13 mouse cellular contexts compared by ENCODE assay signal in the genomic region with DNA sequence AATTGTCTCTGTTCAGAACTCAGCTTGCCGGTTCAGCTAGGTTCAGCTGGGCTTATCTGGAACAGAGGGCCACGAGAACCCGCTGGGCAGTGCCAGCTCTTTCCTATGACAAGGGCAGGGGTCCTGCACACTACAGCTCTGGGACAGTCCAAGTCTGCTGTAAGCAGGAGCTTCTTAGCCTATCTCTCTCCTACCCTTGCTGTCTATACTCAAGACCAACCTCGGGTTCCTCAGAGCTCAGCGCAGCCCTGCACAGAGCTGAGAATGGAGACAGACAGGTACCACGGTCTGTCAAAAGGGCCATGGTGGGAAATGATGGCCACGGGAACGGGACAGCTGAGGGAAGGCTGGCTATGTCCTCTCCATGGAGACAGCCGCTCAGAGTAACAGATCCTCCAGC. TPM values are rescaled to one million over a fixed set of nuclear protein-coding genes. Genes with fewer than 3 reads are reported as not detected.
DNase-seq lines count a peak whose midpoint lies in the region; ATAC-seq and TF ChIP-seq lines count a peak whose summit lies in the region.
"Had no signal": no experiment of that assay in that cellular context is flagged by ENCODE, and none has a peak within 500 bp of the region (broad histone marks: within the 10 kb centered on the region; RNA-seq: fewer than 3 reads in every experiment).

No protein-coding gene starts in this region.

- H3K9me3 ChIP-seq in heart, embryonic 10.5 days, result no peaks in the 10 kb centered on the region
- no peaks in the 10 kb centered on the region for H3K9me3 ChIP-seq in stomach, embryonic 14.5 days (ENCODE audit: control insufficient read depth, low read depth, low read length)
- no peaks in the 10 kb centered on the region for H3K9me3 ChIP-seq in stomach, postnatal 0 days (ENCODE audit: control insufficient read depth, low read length)
- H3K9me3 ChIP-seq in midbrain, embryonic 13.5 days, result no peaks in the 10 kb centered on the region

- TF ChIP-seq CTCF in heart, adult 2 months (IDR thresholded peaks at IDR 0.05), result no peak
- TF ChIP-seq CTCF in stomach, postnatal 0 days (IDR thresholded peaks at IDR 0.05; ENCODE audit: low read depth), result no peak

- WGBS in heart, embryonic 10.5 days, result 79% methylated on average over 9 of the region's 9 CpGs
- WGBS in heart, adult 2 months, result 64% methylated on average over 9 of the region's 9 CpGs
- 78% methylated on average over 9 of the region's 9 CpGs for WGBS in stomach, embryonic 14.5 days
- WGBS in stomach, postnatal 0 days, result 78% methylated on average over 9 of the region's 9 CpGs
- WGBS in midbrain, embryonic 13.5 days, result 84% methylated on average over 9 of the region's 9 CpGs

- H3K27me3 ChIP-seq in heart, embryonic 10.5 days (ENCODE audit: insufficient read depth, poor library complexity, severe bottlenecking), result peaks cover 76% of the 10 kb centered on the region
- no peaks in the 10 kb centered on the region for H3K27me3 ChIP-seq in heart, adult 2 months (ENCODE audit: control insufficient read depth, insufficient read depth, low read length)
- H3K27me3 ChIP-seq in stomach, embryonic 14.5 days (ENCODE audit: control insufficient read depth, insufficient read depth, low read length), result 0 out of 2 replicates have a peak, but pooled peaks cover 13% of the 10 kb centered on the region
- H3K27me3 ChIP-seq in stomach, postnatal 0 days (ENCODE audit: control insufficient read depth, insufficient read depth, low read length), result no peaks in the 10 kb centered on the region
- H3K27me3 ChIP-seq in midbrain, embryonic 13.5 days, result no peaks in the 10 kb centered on the region

- no peak for ATAC-seq in stomach, embryonic 14.5 days (ENCODE audit: insufficient number of reproducible peaks, insufficient read depth, low FRiP score, low read depth)
- no peak for ATAC-seq in stomach, postnatal 0 days (ENCODE audit: low FRiP score, low TSS enrichment)
- ATAC-seq in midbrain, embryonic 13.5 days, result no peak

- DNase-seq in heart, embryonic 10.5 days (ENCODE audit: low spot score), result no peak
- no peak for DNase-seq in heart, adult 2 months
- DNase-seq in stomach, postnatal 0 days (ENCODE audit: low spot score), result no peak
- DNase-seq in ovary, postnatal 10 days (ENCODE audit: low spot score), result no peak
- DNase-seq in testis, postnatal 14 days (ENCODE audit: low spot score), result no peak
- no peak for DNase-seq in cerebellum, adult 9-11 months
- DNase-seq: kidney, adult 18-20 months had no signal

- no peaks in the 10 kb centered on the region for H3K79me2 ChIP-seq in heart, adult 2 months (replicated peaks; ENCODE audit: control insufficient read depth, insufficient read depth, low read length)

- no peak for TF ChIP-seq POLR2A in heart, adult 2 months (IDR thresholded peaks at IDR 0.05; ENCODE audit: insufficient read depth, low read depth, low read length)

- H3K36me3 ChIP-seq in heart, embryonic 10.5 days, result peaks cover 7% of the 10 kb centered on the region; the same call in 1 of the 2 replicates
- H3K36me3 ChIP-seq in heart, adult 2 months (ENCODE audit: control insufficient read depth, insufficient read depth, low read length), result no peaks in the 10 kb centered on the region
- peaks cover 5% of the 10 kb centered on the region; the same call in 1 of the 2 replicates for H3K36me3 ChIP-seq in stomach, embryonic 14.5 days (ENCODE audit: control insufficient read depth, insufficient read depth, low read length)
- H3K36me3 ChIP-seq in stomach, postnatal 0 days (ENCODE audit: control insufficient read depth, insufficient read depth, low read length), result no peaks in the 10 kb centered on the region
- peaks cover 33% of the 10 kb centered on the region for H3K36me3 ChIP-seq in midbrain, embryonic 13.5 days

- TF ChIP-seq EP300 in heart, adult 2 months (IDR thresholded peaks at IDR 0.05; ENCODE audit: insufficient read depth, low read depth, low read length), result no peak
- no peak for TF ChIP-seq EP300 in stomach, postnatal 0 days (optimal IDR thresholded peaks at IDR 0.05)

- peaks cover 56% of the 10 kb centered on the region for H3K4me1 ChIP-seq in heart, embryonic 10.5 days
- H3K4me1 ChIP-seq in heart, adult 2 months (ENCODE audit: control insufficient read depth, insufficient read depth, low read length), result peaks cover 2% of the 10 kb centered on the region; the same call in 1 of the 2 replicates
- H3K4me1 ChIP-seq in stomach, embryonic 14.5 days (ENCODE audit: control insufficient read depth, insufficient read depth, low read length), result peaks cover 23% of the 10 kb centered on the region
- H3K4me1 ChIP-seq in stomach, postnatal 0 days (replicated peaks; ENCODE audit: control insufficient read depth, insufficient read depth), result 0 out of 2 replicates have a peak, but pooled peaks cover 3% of the 10 kb centered on the region
- H3K4me1 ChIP-seq in midbrain, embryonic 13.5 days (replicated peaks), result peaks cover 84% of the 10 kb centered on the region

- intact Hi-C loops in heart, adult 2 months (cut with DNase I), result no loop called here

- H3K27ac ChIP-seq in heart, embryonic 10.5 days, result peak overlapping the region; percentile 18
- no peak overlapping the region for H3K27ac ChIP-seq in heart, adult 2 months
- no peak overlapping the region for H3K27ac ChIP-seq in stomach, embryonic 14.5 days (ENCODE audit: low read length)
- H3K27ac ChIP-seq in stomach, postnatal 0 days (replicated peaks), result no peak overlapping the region
- peak overlapping the region; percentile 100 for H3K27ac ChIP-seq in midbrain, embryonic 13.5 days

- H3K9ac ChIP-seq in heart, adult 2 months (ENCODE audit: low read depth, low read length), result no peak overlapping the region
- H3K9ac ChIP-seq in stomach, embryonic 14.5 days (replicated peaks; ENCODE audit: low read depth, low read length), result 0 out of 2 replicates have a peak overlapping the region, but pooled peaks have one; percentile 0
- no peak overlapping the region for H3K9ac ChIP-seq in stomach, postnatal 0 days (ENCODE audit: low read length)
- H3K9ac ChIP-seq in midbrain, embryonic 13.5 days (replicated peaks), result peak overlapping the region; percentile 89

- no peak overlapping the region for H3K4me2 ChIP-seq in stomach, embryonic 14.5 days (replicated peaks; ENCODE audit: low read depth, low read length)
- no peak overlapping the region for H3K4me2 ChIP-seq in stomach, postnatal 0 days (replicated peaks; ENCODE audit: low read depth)
- peak overlapping the region; percentile 92 for H3K4me2 ChIP-seq in midbrain, embryonic 13.5 days (replicated peaks)

- peak overlapping the region; percentile 20; the same call in 1 of the 2 replicates for H3K4me3 ChIP-seq in heart, embryonic 10.5 days
- H3K4me3 ChIP-seq in heart, adult 2 months, result no peak overlapping the region
- H3K4me3 ChIP-seq in stomach, embryonic 14.5 days (ENCODE audit: low read depth, low read length), result no peak overlapping the region
- no peak overlapping the region for H3K4me3 ChIP-seq in stomach, postnatal 0 days (ENCODE audit: low read depth, low read length)
- H3K4me3 ChIP-seq in midbrain, embryonic 13.5 days (replicated peaks), result peak overlapping the region; percentile 69
- H3K4me3 ChIP-seq: erythroblast, embryonic 14.5 days had no signal

RNA-seq across cellular contexts. Expression of gene Nacad, which starts 2.6 kb away (rescaled TPM):
- 2.4 and 2.9 TPM in 2 replicates for polyA plus RNA-seq in heart, embryonic 10.5 days (2016; fragmentation: Nextera tagmentation; extraction: Ambion mirVana)
- total RNA-seq in heart, adult 2 months (2021), result under 1 TPM; 0.23 to 0.52 TPM
- polyA plus RNA-seq in heart, adult 2 months (2012; rRNA removed), result 0.67 and 1.4 TPM in 2 replicates
- 6.1 and 9.2 TPM in 2 replicates for polyA plus RNA-seq in stomach, embryonic 14.5 days (2014; fragmentation: Nextera tagmentation; extraction: Ambion mirVana)
- polyA plus RNA-seq in stomach, postnatal 0 days (2015; fragmentation: Nextera tagmentation; extraction: Ambion mirVana), result 7.3 and 7.4 TPM in 2 replicates
- polyA plus RNA-seq in midbrain, embryonic 13.5 days (2015; fragmentation: Nextera tagmentation; extraction: Ambion mirVana), result 96.9 and 101 TPM in 2 replicates

RNA-seq across cellular contexts. Expression of gene Tbrg4, which starts 22.6 kb away (rescaled TPM):
- polyA plus RNA-seq in heart, embryonic 10.5 days (2016; fragmentation: Nextera tagmentation; extraction: Ambion mirVana), result 72.1 and 73.8 TPM in 2 replicates
- total RNA-seq in heart, adult 2 months (2021), result 10 to 100 TPM; 85.1 to 95.8 TPM
- polyA plus RNA-seq in heart, adult 2 months (2012; rRNA removed), result 110 and 131 TPM in 2 replicates
- polyA plus RNA-seq in stomach, embryonic 14.5 days (2014; fragmentation: Nextera tagmentation; extraction: Ambion mirVana), result 37.1 TPM in 2 replicates
- polyA plus RNA-seq in stomach, postnatal 0 days (2015; fragmentation: Nextera tagmentation; extraction: Ambion mirVana), result 29.3 and 31.2 TPM in 2 replicates
- polyA plus RNA-seq in midbrain, embryonic 13.5 days (2015; fragmentation: Nextera tagmentation; extraction: Ambion mirVana), result 34.6 and 35.5 TPM in 2 replicates

RNA-seq across cellular contexts. Expression of gene Wap, which starts 35.2 kb away (rescaled TPM):
- not detected in 2 replicates for polyA plus RNA-seq in heart, embryonic 10.5 days (2016; fragmentation: Nextera tagmentation; extraction: Ambion mirVana)
- not detected for total RNA-seq in heart, adult 2 months (2021)
- polyA plus RNA-seq in heart, adult 2 months (2012; rRNA removed), result not detected in 2 replicates
- not detected in 2 replicates for polyA plus RNA-seq in stomach, embryonic 14.5 days (2014; fragmentation: Nextera tagmentation; extraction: Ambion mirVana)
- 2.6 and 5.3 TPM in 2 replicates for polyA plus RNA-seq in stomach, postnatal 0 days (2015; fragmentation: Nextera tagmentation; extraction: Ambion mirVana)
- polyA plus RNA-seq in midbrain, embryonic 13.5 days (2015; fragmentation: Nextera tagmentation; extraction: Ambion mirVana), result not detected in 2 replicates
- total RNA-seq: adrenal gland, adult 18-20 months; layer of hippocampus, adult 18-20 months had no signal
- polyA plus RNA-seq: erythroblast, embryonic 14.5 days; limb, embryonic 11.5 days had no signal

RNA-seq across cellular contexts. Expression of gene Ramp3, which starts 55.1 kb away (rescaled TPM):
- polyA plus RNA-seq in heart, embryonic 10.5 days (2016; fragmentation: Nextera tagmentation; extraction: Ambion mirVana), result 1.3 and 2.5 TPM in 2 replicates
- total RNA-seq in heart, adult 2 months (2021), result 1 to 10 TPM; 6.0 to 7.6 TPM
- polyA plus RNA-seq in heart, adult 2 months (2012; rRNA removed), result 7.6 and 9.5 TPM in 2 replicates
- 8.5 and 8.7 TPM in 2 replicates for polyA plus RNA-seq in stomach, embryonic 14.5 days (2014; fragmentation: Nextera tagmentation; extraction: Ambion mirVana)
- polyA plus RNA-seq in stomach, postnatal 0 days (2015; fragmentation: Nextera tagmentation; extraction: Ambion mirVana), result 11.6 and 12.8 TPM in 2 replicates
- polyA plus RNA-seq in midbrain, embryonic 13.5 days (2015; fragmentation: Nextera tagmentation; extraction: Ambion mirVana), result 6.4 and 6.8 TPM in 2 replicates
- polyA plus RNA-seq: erythroblast, embryonic 14.5 days had no signal

RNA-seq across cellular contexts. Expression of gene Ccm2, which starts 56.5 kb away (rescaled TPM):
- 86.1 and 108 TPM in 2 replicates for polyA plus RNA-seq in heart, embryonic 10.5 days (2016; fragmentation: Nextera tagmentation; extraction: Ambion mirVana)
- 10 to 100 TPM; 25.6 to 28.5 TPM for total RNA-seq in heart, adult 2 months (2021)
- polyA plus RNA-seq in heart, adult 2 months (2012; rRNA removed), result 47.8 and 54.1 TPM in 2 replicates
- polyA plus RNA-seq in stomach, embryonic 14.5 days (2014; fragmentation: Nextera tagmentation; extraction: Ambion mirVana), result 82.8 and 86.2 TPM in 2 replicates
- 45.7 and 45.9 TPM in 2 replicates for polyA plus RNA-seq in stomach, postnatal 0 days (2015; fragmentation: Nextera tagmentation; extraction: Ambion mirVana)
- 82.4 and 87.8 TPM in 2 replicates for polyA plus RNA-seq in midbrain, embryonic 13.5 days (2015; fragmentation: Nextera tagmentation; extraction: Ambion mirVana)

Comparison
In these comparisons a context has a peak if more than half of its experiments do, and no peak if none do; other contexts are left out.
1. H3K27ac ChIP-seq: peak in heart, embryonic 10.5 days (single experiment) and midbrain, embryonic 13.5 days (single experiment); none in heart, adult 2 months (single experiment), stomach, embryonic 14.5 days (single experiment) and stomach, postnatal 0 days (single experiment).
2. H3K4me3 ChIP-seq: peak in heart, embryonic 10.5 days (single experiment) and midbrain, embryonic 13.5 days (single experiment); none in heart, adult 2 months (single experiment), stomach, embryonic 14.5 days (single experiment) and stomach, postnatal 0 days (single experiment).
3. H3K9ac ChIP-seq: peak in stomach, embryonic 14.5 days (single experiment) and midbrain, embryonic 13.5 days (single experiment); none in heart, adult 2 months (single experiment) and stomach, postnatal 0 days (single experiment).